ENCODE assay signal across 23 mouse cellular contexts in the genomic region with DNA sequence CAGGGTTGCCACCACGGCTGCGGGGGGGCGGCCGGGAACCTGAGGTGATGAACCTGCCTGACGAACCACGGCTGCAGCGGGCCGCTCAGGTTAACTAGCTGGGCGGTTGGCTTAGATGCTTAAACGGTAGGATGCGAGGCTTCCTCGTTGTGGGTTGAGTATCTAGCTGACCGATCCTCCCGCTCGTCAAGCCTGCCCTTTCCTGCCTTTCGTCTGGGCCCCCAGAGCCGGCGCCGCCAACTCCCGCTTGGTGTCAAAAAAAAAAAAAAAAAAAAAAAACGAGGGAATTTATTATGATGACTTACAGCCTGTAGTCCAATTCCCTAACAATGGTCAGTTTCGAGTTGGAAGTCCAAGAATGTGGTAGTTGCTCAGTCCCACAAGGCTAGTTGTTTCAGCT. TPM values are rescaled to one million over a fixed set of nuclear protein-coding genes. Genes with fewer than 3 reads are reported as not detected.
DNase-seq lines count a peak whose midpoint lies in the region; ATAC-seq and TF ChIP-seq lines count a peak whose summit lies in the region.
"Not testable (repeated sequence)": the region's sequence is repeated elsewhere in the genome, so short reads cannot be mapped to it uniquely, and the experiment has no call there.
"Had no signal": no experiment of that assay in that cellular context is flagged by ENCODE, and none has a peak within 500 bp of the region (broad histone marks: within the 10 kb centered on the region; RNA-seq: fewer than 3 reads in every experiment).

No protein-coding gene starts in this region.

- WGBS in heart, embryonic 11.5 days (ENCODE audit: insufficient replicate concordance) = 39% methylated on average over 22 of the region's 22 CpGs
- WGBS in heart, embryonic 15.5 days = 44% methylated on average over 22 of the region's 22 CpGs
- WGBS in intestine, embryonic 14.5 days = 58% methylated on average over 21 of the region's 22 CpGs

- not testable (repeated sequence) for H3K36me3 ChIP-seq in ES-Bruce4 (ENCODE audit: control insufficient read depth, insufficient read depth, low read length, poor library complexity, severe bottlenecking); heart, embryonic 11.5 days (ENCODE audit: control insufficient read depth, insufficient read depth, low read length); heart, embryonic 15.5 days; intestine, embryonic 14.5 days (ENCODE audit: control insufficient read depth, insufficient read depth, low read length); testis, adult 2 months (ENCODE audit: control insufficient read depth, insufficient read depth, low read length)

- peak; percentile 58; the same call in 1 of the 2 replicates for ATAC-seq in common myeloid progenitor, adult 5-6 weeks (replicated peaks; ENCODE audit: low read depth, poor library complexity, severe bottlenecking)
- ATAC-seq in heart, embryonic 11.5 days (replicated peaks; ENCODE audit: insufficient number of reproducible peaks, low FRiP score, low TSS enrichment); heart, embryonic 15.5 days (replicated peaks; ENCODE audit: insufficient number of reproducible peaks, insufficient read depth, low FRiP score, low read depth); intestine, embryonic 14.5 days (replicated peaks; ENCODE audit: low FRiP score, low TSS enrichment, low read depth): not testable (repeated sequence)
- peak; percentile 52; the same call in 1 of the 2 replicates for ATAC-seq in megakaryocyte progenitor cell, adult 5-6 weeks (replicated peaks; ENCODE audit: poor library complexity)

- H3K27me3 ChIP-seq in ES-Bruce4 (ENCODE audit: control insufficient read depth, insufficient read depth, low read length, poor library complexity, severe bottlenecking); heart, embryonic 11.5 days (ENCODE audit: control insufficient read depth, insufficient read depth, low read length); heart, embryonic 15.5 days; intestine, embryonic 14.5 days (replicated peaks; ENCODE audit: control insufficient read depth, insufficient read depth, low read length); testis, adult 2 months (ENCODE audit: control insufficient read depth, insufficient read depth, low read length): not testable (repeated sequence)

- TF ChIP-seq POLR2A in ES-Bruce4 (IDR thresholded peaks at IDR 0.05; ENCODE audit: insufficient read depth, low read length); testis, adult 2 months (IDR thresholded peaks at IDR 0.05; ENCODE audit: control insufficient read depth, low read depth, low read length): not testable (repeated sequence)

- peak overlapping the region; percentile 42 for H3K4me2 ChIP-seq in heart, embryonic 11.5 days
- peak overlapping the region; percentile 36; the same call in 1 of the 2 replicates for H3K4me2 ChIP-seq in heart, embryonic 15.5 days
- H3K4me2 ChIP-seq in intestine, embryonic 14.5 days (ENCODE audit: low read length) = 0 out of 2 replicates have a peak overlapping the region, but pooled peaks have one; percentile 11

- not testable (repeated sequence) for TF ChIP-seq CTCF in ES-Bruce4 (IDR thresholded peaks at IDR 0.05; ENCODE audit: low read depth, low read length); testis, adult 2 months (IDR thresholded peaks at IDR 0.05; ENCODE audit: control insufficient read depth, insufficient read depth, insufficient replicate concordance, low read depth, low read length)

- 0 out of 2 replicates have a peak overlapping the region, but pooled peaks have one; percentile 10 for H3K4me3 ChIP-seq in ES-Bruce4 (ENCODE audit: low read depth, low read length)
- not testable (repeated sequence) for H3K4me3 ChIP-seq in heart, embryonic 11.5 days (ENCODE audit: low read depth, low read length); intestine, embryonic 14.5 days (ENCODE audit: low read depth, low read length)
- H3K4me3 ChIP-seq in heart, embryonic 15.5 days = 0 out of 2 replicates have a peak overlapping the region, but pooled peaks have one; percentile 7
- peak overlapping the region; percentile 61 for H3K4me3 ChIP-seq in testis, adult 2 months (ENCODE audit: control insufficient read depth, low read depth, low read length)

- H3K9me3 ChIP-seq in ES-Bruce4 (replicated peaks; ENCODE audit: control insufficient read depth, insufficient read depth, low read length, poor library complexity, severe bottlenecking); heart, embryonic 11.5 days (replicated peaks; ENCODE audit: control insufficient read depth, low read length); heart, embryonic 15.5 days (replicated peaks); intestine, embryonic 14.5 days (ENCODE audit: control insufficient read depth, low read length): not testable (repeated sequence)

- H3K4me1 ChIP-seq in ES-Bruce4 (ENCODE audit: control insufficient read depth, insufficient read depth, low read length); heart, embryonic 11.5 days (ENCODE audit: control insufficient read depth, insufficient read depth, low read length); heart, embryonic 15.5 days (replicated peaks); intestine, embryonic 14.5 days (replicated peaks; ENCODE audit: control insufficient read depth, insufficient read depth, low read length); testis, adult 2 months (ENCODE audit: control insufficient read depth, insufficient read depth, low read length): not testable (repeated sequence)

- not testable (repeated sequence) for DNase-seq in intestine, embryonic 14.5 days (ENCODE audit: low spot score)

- H3K27ac ChIP-seq in ES-Bruce4 (ENCODE audit: insufficient read depth, low read length); heart, embryonic 11.5 days (ENCODE audit: low read depth, low read length); heart, embryonic 15.5 days; intestine, embryonic 14.5 days (ENCODE audit: low read depth); testis, adult 2 months (ENCODE audit: control insufficient read depth, insufficient read depth, low read depth, low read length): not testable (repeated sequence)

- 0 out of 2 replicates have a peak overlapping the region, but pooled peaks have one; percentile 18 for H3K9ac ChIP-seq in ES-Bruce4 (ENCODE audit: low read depth, poor library complexity, severe bottlenecking)
- not testable (repeated sequence) for H3K9ac ChIP-seq in heart, embryonic 11.5 days (ENCODE audit: low read depth, low read length); heart, embryonic 15.5 days; intestine, embryonic 14.5 days (ENCODE audit: low read length)

- TF ChIP-seq EP300 in ES-Bruce4 (IDR thresholded peaks at IDR 0.05; ENCODE audit: insufficient read depth, low read depth, low read length) = not testable (repeated sequence)

RNA-seq across cellular contexts. Expression of gene Olfr1419, which starts 3.5 kb away (rescaled TPM):
- polyA plus RNA-seq in ES-Bruce4 (2011; ENCODE audit: insufficient read depth, insufficient read length, low read depth, missing spikeins) = not detected in 2 replicates
- total RNA-seq in common myeloid progenitor, adult 5-6 weeks (2017) = not detected in 2 replicates
- not detected in 2 replicates for polyA plus RNA-seq in heart, embryonic 11.5 days (2014; fragmentation: Nextera tagmentation; extraction: Ambion mirVana)
- not detected in 2 replicates for polyA plus RNA-seq in heart, embryonic 15.5 days (2015; fragmentation: Nextera tagmentation; extraction: Ambion mirVana)
- not detected in 2 replicates for polyA plus RNA-seq in intestine, embryonic 14.5 days (2014; fragmentation: Nextera tagmentation; extraction: Ambion mirVana)
- total RNA-seq in megakaryocyte progenitor cell, adult 5-6 weeks (2015) = not detected in 2 replicates
- total RNA-seq in megakaryocyte progenitor cell, adult 5-6 weeks (2017) = not detected in 2 replicates
- 0.05 and 0.06 TPM in 2 replicates for polyA plus RNA-seq in testis, adult 2 months (2012; rRNA removed)
- total RNA-seq: adrenal gland, postnatal 10 days; adrenal gland, postnatal 4 days; forebrain, postnatal 0 days; gastrocnemius, adult 18-20 months; gastrocnemius, postnatal 14 days; heart, adult 8-10 months; heart, postnatal 25 days had no signal
- polyA plus RNA-seq: C2C12; embryonic facial prominence, embryonic 13.5 days; forebrain, embryonic 13.5 days; forebrain, postnatal 0 days; G1E; gonadal fat pad, adult 2 months; hindbrain, embryonic 10.5 days; hindbrain, embryonic 14.5 days; intestine, postnatal 0 days had no signal

RNA-seq across cellular contexts. Expression of gene Olfr1420, which starts 8.0 kb away (rescaled TPM):
- polyA plus RNA-seq in ES-Bruce4 (2011; ENCODE audit: insufficient read depth, insufficient read length, low read depth, missing spikeins) = not detected in 2 replicates
- not detected in 2 replicates for total RNA-seq in common myeloid progenitor, adult 5-6 weeks (2017)
- polyA plus RNA-seq in heart, embryonic 11.5 days (2014; fragmentation: Nextera tagmentation; extraction: Ambion mirVana) = 0.29 TPM in 1 of 2 replicates, not detected in the other
- 0.05 and 0.28 TPM in 2 replicates for polyA plus RNA-seq in heart, embryonic 15.5 days (2015; fragmentation: Nextera tagmentation; extraction: Ambion mirVana)
- 0.07 and 0.12 TPM in 2 replicates for polyA plus RNA-seq in intestine, embryonic 14.5 days (2014; fragmentation: Nextera tagmentation; extraction: Ambion mirVana)
- not detected in 2 replicates for total RNA-seq in megakaryocyte progenitor cell, adult 5-6 weeks (2015)
- not detected in 2 replicates for total RNA-seq in megakaryocyte progenitor cell, adult 5-6 weeks (2017)
- polyA plus RNA-seq in testis, adult 2 months (2012; rRNA removed) = not detected in 2 replicates
- total RNA-seq: adrenal gland, postnatal 10 days; adrenal gland, postnatal 4 days; forebrain, postnatal 0 days; gastrocnemius, adult 18-20 months; gastrocnemius, postnatal 14 days; heart, adult 8-10 months; heart, postnatal 25 days had no signal
- polyA plus RNA-seq: brain, embryonic 14.5 days; C2C12; forebrain, postnatal 0 days; G1E; gonadal fat pad, adult 2 months; hindbrain, embryonic 10.5 days had no signal

RNA-seq across cellular contexts. Expression of gene Olfr1418, which starts 17.5 kb away (rescaled TPM):
- not detected in 2 replicates for polyA plus RNA-seq in ES-Bruce4 (2011; ENCODE audit: insufficient read depth, insufficient read length, low read depth, missing spikeins)
- total RNA-seq in common myeloid progenitor, adult 5-6 weeks (2017) = not detected in 2 replicates
- polyA plus RNA-seq in heart, embryonic 11.5 days (2014; fragmentation: Nextera tagmentation; extraction: Ambion mirVana) = not detected in 2 replicates
- not detected in 2 replicates for polyA plus RNA-seq in heart, embryonic 15.5 days (2015; fragmentation: Nextera tagmentation; extraction: Ambion mirVana)
- polyA plus RNA-seq in intestine, embryonic 14.5 days (2014; fragmentation: Nextera tagmentation; extraction: Ambion mirVana) = not detected in 2 replicates
- total RNA-seq in megakaryocyte progenitor cell, adult 5-6 weeks (2015) = not detected in 2 replicates
- not detected in 2 replicates for total RNA-seq in megakaryocyte progenitor cell, adult 5-6 weeks (2017)
- polyA plus RNA-seq in testis, adult 2 months (2012; rRNA removed) = not detected in 2 replicates
- total RNA-seq: adrenal gland, postnatal 10 days; adrenal gland, postnatal 4 days; forebrain, postnatal 0 days; gastrocnemius, adult 18-20 months; gastrocnemius, postnatal 14 days; heart, adult 8-10 months; heart, postnatal 25 days had no signal
- polyA plus RNA-seq: brain, embryonic 14.5 days; C2C12; embryonic facial prominence, embryonic 13.5 days; forebrain, embryonic 13.5 days; forebrain, postnatal 0 days; G1E; gonadal fat pad, adult 2 months; hindbrain, embryonic 10.5 days; hindbrain, embryonic 14.5 days; intestine, postnatal 0 days had no signal

RNA-seq across cellular contexts. Expression of gene Patl1, which starts 33.8 kb away (rescaled TPM):
- 42.2 and 42.6 TPM in 2 replicates for polyA plus RNA-seq in ES-Bruce4 (2011; ENCODE audit: insufficient read depth, insufficient read length, low read depth, missing spikeins)
- total RNA-seq in common myeloid progenitor, adult 5-6 weeks (2017) = 18.2 and 21.0 TPM in 2 replicates
- 22.9 and 23.3 TPM in 2 replicates for polyA plus RNA-seq in heart, embryonic 11.5 days (2014; fragmentation: Nextera tagmentation; extraction: Ambion mirVana)
- polyA plus RNA-seq in heart, embryonic 15.5 days (2015; fragmentation: Nextera tagmentation; extraction: Ambion mirVana) = 17.2 and 17.3 TPM in 2 replicates
- 23.2 and 25.4 TPM in 2 replicates for polyA plus RNA-seq in intestine, embryonic 14.5 days (2014; fragmentation: Nextera tagmentation; extraction: Ambion mirVana)
- 40.1 and 41.7 TPM in 2 replicates for total RNA-seq in megakaryocyte progenitor cell, adult 5-6 weeks (2015)
- total RNA-seq in megakaryocyte progenitor cell, adult 5-6 weeks (2017) = 11.6 and 12.0 TPM in 2 replicates
- polyA plus RNA-seq in testis, adult 2 months (2012; rRNA removed) = 6.6 and 8.2 TPM in 2 replicates

RNA-seq across cellular contexts. Expression of gene Olfr1417, which starts 39.4 kb away (rescaled TPM):
- polyA plus RNA-seq in ES-Bruce4 (2011; ENCODE audit: insufficient read depth, insufficient read length, low read depth, missing spikeins) = not detected in 2 replicates
- total RNA-seq in common myeloid progenitor, adult 5-6 weeks (2017) = not detected in 2 replicates
- 0.15 TPM in 1 of 2 replicates, not detected in the other for polyA plus RNA-seq in heart, embryonic 11.5 days (2014; fragmentation: Nextera tagmentation; extraction: Ambion mirVana)
- not detected in 2 replicates for polyA plus RNA-seq in heart, embryonic 15.5 days (2015; fragmentation: Nextera tagmentation; extraction: Ambion mirVana)
- 0.12 TPM in 1 of 2 replicates, not detected in the other for polyA plus RNA-seq in intestine, embryonic 14.5 days (2014; fragmentation: Nextera tagmentation; extraction: Ambion mirVana)
- not detected in 2 replicates for total RNA-seq in megakaryocyte progenitor cell, adult 5-6 weeks (2015)
- not detected in 2 replicates for total RNA-seq in megakaryocyte progenitor cell, adult 5-6 weeks (2017)
- not detected in 2 replicates for polyA plus RNA-seq in testis, adult 2 months (2012; rRNA removed)
- total RNA-seq: adrenal gland, postnatal 10 days; adrenal gland, postnatal 4 days; forebrain, postnatal 0 days; gastrocnemius, adult 18-20 months; gastrocnemius, postnatal 14 days; heart, adult 8-10 months; heart, postnatal 25 days had no signal
- polyA plus RNA-seq: C2C12; embryonic facial prominence, embryonic 13.5 days; G1E; gonadal fat pad, adult 2 months; hindbrain, embryonic 10.5 days had no signal
